Mouse (Mus musculus): ENCODE results near the gene Alkbh4.
A peak's percentile ranks its signal among the peaks of the same experiment; 100 is the strongest.

Alkbh4 gene

DNA sequence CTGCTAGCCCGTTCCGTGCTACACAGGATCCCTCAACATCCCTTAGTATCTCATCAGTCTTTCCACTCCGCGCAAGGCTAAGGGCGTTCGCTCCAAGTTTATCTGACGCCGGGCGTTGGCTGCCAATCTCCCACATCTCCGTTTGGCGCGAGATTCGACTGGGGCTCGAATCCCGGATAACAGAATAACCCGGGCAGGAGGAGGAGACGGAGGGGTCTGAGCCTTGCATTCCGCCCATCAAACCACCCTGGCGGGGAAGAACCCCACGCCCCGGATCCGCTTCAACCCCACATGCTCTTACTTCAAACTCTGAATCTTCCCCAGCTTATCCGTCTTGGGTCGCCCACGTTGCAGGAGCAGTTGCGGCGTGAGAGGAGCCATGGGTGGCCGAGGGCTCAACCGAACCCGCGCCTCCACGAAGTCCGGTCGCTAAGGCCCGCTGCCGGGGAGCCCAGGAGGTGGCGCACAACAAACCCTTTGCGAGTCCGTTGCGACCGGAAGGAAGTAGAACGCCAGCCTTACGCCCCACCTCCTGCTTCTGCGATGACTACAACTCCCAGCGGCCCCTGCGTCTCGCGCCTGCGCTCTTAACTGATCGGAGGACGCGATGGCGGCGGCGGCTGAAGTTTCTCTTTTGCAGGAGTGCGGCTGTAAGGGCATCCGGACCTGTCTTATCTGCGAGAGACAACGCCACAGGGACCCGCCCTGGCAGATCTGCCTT, at the start of gene Alkbh4, which contains the start of gene Lrwd1:
Gene Alkbh4 (plus strand): TSS at position 576 of the 721 bp plus-strand sequence.
Gene Lrwd1 (minus strand): TSS at position 504 of the 721 bp plus-strand sequence.
- peak; percentile 99 for DNase-seq (ENCODE audit: low read depth, low spot score)

DNA sequence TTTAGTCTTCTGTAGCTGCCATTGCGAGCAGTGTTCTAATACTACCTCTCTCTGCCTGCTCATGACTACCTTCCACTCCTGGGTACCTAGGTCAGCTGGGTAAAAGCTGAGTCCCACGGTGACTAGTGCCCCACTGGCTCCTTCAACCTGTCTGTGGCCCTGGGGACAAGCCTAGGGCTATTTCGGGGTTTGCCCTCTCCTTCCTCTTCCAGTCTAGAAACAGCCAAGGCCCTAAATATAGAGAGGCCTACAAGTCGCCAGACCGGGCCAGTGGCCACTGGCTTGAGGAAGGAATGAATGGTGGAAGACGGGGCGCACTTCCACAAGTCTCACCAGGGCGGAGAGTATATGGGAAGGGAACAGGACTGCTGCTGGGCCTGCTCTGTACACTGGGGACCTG, 49.7 kb upstream of the Alkbh4 start:
- DNase-seq (ENCODE audit: low read depth, low spot score), result no peak

DNA sequence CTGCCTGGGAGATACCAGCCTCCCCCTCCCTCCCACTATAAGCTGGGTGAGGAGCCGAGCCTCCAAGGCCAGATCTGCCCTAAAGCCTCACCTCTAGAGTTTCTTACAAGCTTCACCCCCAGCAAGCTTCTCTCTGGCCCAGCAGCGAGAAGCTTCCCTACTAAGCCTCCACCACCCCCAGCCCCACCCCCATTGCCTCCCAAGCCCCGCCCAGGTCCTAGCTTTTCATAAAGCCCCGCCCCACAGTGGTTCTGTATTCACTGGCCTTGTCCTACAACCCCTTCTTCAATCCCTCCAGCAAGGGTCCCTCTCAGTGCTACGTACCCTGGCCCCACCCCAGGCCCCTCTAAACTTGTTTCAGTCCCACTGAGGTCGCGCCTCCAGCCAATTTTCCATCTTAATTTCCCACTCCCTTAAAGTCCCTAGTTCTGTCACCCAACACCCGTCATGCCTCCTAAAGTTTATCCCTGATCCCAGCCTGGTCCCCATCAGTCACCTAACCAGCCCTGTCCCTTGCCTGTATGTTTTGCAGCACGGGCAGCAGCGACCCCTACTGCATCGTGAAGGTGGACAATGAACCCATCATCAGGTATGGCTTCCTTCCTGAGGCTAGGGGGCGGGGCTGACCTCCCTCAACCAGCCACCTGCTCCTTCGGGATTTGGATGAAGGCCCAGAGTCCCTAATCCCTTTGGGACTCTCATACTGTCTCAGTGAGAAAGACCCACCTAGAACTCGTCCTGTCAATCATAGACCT, 46.9 kb upstream of the Alkbh4 start:
- DNase-seq (ENCODE audit: low read depth, low spot score), result peak; percentile 58

DNA sequence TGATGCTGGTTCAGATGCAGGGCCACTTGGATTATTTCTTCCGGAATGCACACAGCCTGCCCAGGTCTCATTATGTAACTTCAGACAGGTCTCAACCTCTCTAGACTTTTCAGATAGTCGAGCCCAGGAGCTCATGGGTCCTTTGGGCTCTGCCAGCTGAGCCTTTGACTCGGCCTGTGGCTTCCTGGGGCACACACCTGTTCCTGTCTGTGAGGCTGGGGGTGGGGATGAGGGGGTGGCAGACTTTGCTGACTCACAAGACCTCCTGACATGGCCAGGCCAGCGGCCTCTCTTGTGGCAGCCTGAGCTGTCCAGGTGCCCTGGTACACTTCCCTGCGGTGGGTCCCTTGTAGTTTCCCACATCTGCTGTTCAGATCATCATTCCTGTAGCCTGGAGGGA, 44.0 kb upstream of the Alkbh4 start:
- no peak for DNase-seq (ENCODE audit: low read depth, low spot score)

DNA sequence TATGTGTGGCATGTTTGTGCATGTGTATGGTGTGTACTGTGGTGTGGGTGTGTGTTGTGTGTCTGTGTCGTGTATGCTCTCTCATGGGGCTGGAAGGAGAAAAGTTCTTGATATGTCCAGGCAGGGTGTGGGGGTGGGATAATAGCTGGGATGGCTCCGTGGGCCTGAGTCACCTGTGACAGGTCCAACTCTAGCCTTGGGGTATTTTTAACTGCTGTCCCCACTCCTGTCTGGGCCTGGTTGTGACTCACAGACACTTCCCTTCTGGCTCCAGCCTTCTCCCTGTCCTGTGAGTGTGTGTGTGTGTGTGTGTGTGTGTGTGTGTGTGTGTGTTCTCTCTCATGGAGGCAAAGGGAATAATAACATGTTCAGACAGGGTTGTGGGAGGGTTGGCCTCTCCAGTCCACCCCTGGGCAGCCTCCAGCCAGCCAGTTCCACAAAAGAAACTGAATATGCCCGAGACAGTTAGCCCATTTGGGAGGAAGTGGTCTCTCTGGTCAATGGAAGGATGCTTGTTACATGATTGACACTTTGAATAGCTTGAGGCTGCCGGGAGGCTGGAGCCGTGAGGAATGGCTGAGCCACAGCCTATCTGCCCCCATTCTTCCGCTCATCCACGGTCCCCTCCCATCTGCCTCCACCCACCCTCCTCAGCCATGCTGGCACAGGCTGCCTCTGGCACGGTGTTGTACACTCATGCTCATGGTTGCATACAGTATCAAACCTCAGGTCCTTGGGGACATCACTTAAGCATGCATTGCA, 41.5 kb upstream of the Alkbh4 start:
- DNase-seq (ENCODE audit: low read depth, low spot score), result no peak

DNA sequence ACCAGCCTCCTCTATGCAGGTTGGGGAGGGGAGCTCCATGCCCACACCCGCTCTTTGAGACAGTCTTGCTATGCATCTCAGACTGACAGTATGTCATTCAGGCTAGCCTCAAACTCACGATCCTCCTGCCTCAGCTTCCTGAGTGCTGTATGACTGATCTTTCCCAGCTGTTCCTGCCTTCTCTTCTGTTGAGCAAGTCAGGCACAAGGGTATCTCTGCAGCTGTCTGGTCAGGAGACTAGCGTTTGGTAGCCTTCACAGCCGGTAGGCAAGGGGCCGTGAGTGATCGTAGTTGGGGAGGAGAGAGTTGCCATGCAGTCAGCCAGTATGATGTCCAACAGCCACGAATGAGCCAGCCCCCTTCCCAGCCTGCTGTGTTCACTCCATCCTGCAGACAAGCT, 40.9 kb upstream of the Alkbh4 start:
- DNase-seq (ENCODE audit: low read depth, low spot score), result no peak

DNA sequence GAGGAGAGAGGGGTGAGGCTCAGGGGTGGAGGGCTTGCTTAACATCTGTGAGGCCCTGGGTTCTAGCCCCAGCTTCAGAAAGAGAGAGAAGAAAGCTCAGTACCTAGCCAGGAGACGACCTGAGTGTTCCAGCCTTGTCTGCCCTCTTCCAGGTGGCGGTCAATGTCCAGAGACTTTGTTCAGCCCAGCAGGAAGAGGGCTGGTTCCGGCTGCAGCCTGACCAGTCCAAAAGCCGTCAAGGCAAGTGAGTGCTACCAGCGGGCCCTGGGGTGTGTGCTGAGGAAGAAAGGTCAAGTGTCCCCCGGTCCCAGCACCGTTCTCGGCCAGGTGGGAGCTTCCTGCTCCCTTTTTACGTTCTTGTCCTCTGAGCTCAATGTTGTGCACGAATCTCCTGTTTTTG, 37.4 kb upstream of the Alkbh4 start:
- no peak for DNase-seq (ENCODE audit: low read depth, low spot score)

DNA sequence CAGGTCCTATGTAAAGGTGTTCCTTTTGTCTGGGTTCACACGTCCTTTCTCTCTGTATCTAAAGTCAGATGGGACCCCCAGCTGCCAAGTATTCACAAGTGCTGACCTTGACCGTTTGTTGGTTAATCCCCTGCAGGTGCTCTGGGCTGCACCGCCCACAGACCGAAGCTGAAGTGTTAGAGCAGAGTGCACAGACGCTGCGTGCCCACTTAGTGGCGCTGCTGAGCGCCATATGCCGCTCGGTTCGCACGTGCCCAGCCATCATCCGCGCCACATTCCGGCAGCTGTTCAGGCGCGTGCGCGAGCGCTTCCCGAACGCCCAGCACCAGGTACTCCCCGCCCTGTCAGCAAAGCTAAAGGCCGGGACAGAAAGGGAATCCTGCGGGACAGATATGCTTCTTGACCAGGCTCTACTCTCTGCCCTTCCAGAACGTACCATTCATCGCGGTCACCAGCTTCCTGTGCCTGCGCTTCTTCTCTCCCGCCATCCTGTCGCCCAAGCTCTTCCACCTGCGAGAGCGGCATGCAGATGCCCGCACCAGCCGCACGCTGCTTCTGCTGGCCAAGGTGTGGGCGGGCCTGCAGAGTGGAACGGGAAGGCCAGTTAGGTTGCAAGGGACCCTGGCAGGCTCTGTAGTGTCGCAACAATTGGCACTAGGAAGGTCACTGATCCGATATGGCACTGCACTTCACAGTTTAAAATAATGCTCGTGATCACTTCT, 33.7 kb upstream of the Alkbh4 start:
- DNase-seq (ENCODE audit: low read depth, low spot score), result peak; percentile 97

DNA sequence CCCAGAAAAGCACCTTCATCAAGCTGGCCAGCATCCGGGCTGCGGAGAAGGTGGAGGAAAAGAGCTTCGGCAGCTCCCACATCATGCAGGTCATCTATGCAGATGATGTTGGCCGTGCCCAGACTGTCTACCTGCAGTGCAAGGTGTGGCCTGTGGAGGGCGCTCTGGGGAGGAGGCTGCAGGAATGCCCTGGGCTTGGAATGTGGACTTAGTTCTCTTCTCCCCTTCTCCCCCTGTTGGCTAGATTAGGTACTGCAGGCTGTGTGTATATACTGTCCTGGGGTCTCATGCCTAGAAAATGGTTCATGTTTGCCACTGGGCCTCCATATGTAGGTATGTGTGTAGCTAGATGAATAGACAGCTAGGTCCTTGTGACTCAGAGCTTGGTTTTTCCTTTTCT, 31.4 kb upstream of the Alkbh4 start:
- DNase-seq (ENCODE audit: low read depth, low spot score), result peak; percentile 96

DNA sequence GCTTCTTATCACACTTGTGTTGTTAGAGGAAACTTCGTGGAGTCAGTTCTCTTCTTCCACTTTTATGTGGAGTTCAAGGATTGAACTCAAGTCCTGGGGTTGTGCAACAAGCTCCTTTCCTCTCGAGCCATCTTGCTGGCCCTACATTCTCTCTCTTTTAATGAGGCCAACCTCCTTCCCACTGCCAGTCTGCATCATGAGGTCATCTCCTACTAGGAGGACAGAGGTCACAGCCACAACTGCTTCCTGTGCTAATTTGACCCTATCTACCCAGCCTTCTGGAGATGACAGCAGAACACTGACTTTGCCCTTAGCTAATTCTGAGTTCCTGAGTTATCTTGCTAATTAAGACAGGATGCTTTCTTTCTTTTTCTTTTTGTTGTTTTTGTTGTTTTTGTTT, 27.5 kb upstream of the Alkbh4 start:
- DNase-seq (ENCODE audit: low read depth, low spot score), result no peak

DNA sequence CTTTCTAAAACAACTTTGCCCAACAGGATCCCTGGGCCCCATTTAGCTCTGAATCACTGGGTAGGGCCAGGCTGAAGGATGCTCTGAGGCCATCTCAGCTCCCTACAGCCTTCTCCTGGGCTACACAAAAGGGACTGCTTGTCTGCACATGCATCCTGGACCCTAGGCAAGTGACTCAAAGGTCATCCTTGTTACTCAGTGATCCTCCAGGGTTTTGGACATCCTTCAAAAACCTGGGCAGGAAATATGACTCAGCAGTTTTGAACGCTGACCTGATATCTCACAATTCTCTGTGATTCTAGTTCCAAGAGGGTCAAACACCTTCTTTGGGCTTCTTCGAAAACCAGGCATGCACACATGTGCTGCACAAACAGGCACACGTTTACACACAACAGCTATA, 26.9 kb upstream of the Alkbh4 start:
- DNase-seq (ENCODE audit: low read depth, low spot score), result no peak

DNA sequence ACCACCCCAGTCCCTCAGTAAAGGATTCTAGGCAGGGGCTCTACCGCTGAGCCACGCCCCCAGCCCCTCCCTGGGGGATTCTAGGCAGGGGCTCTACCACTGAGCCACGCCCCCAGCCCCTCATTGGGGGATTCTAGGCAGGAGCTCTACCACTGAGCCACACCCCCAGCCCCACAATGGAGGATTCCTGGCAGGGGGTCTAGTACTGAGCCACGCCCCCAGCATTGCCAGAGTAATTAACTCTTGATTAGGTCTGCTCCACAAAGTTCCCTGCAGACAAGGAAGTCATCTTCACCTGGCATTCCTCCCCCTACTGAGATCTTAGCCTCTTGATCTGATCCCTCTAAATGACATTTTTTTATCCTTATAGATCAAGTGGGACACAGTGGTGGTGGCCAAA, 22.4 kb upstream of the Alkbh4 start:
- peak; percentile 85 for DNase-seq (ENCODE audit: low read depth, low spot score)

DNA sequence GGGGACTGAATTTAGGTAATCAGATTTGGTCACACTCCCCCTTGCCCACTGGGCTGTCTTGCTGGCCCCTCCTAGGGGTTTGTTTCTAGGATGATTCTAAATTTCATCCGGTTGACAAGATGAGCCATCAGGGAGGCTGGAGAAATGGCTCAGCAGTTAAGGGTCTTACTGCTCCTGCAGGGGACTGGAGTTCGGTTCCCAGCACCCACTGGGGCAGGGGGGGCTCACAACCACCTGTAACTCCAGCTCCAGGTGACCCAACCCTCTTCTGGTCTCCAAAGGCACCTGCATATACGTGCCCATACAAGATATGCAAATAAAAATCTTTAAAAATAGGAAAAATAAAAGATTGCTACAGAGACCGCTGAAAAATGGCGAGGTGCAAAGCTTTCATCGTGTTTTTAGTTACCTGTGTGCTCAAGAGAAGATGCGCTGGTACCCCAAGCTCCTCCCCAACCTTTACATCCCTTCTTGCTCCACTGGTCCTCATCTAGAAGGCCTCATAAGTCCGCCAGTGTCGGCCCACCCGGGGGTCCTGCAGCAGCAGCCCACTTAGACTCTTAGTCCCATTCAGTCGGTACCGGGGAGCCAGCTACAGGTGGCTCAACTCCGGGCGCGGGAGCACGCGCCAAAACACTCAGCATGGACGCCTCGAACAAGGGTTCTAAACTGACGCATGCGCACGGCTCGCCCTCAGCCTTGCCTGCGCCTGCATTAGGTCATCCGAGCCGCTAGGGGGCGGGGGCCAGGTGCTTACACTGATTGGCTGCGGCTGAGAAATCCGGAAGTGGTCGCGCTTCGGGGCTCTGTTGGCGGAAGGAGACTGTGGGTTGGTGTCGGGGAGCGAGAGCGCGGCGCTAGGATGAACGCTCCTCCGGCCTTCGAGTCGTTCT, 19.8 kb upstream of the Alkbh4 start, which contains the start of gene Polr2j:
Gene Polr2j (plus strand): TSS at position 741 of the 893 bp plus-strand sequence.
- peak; percentile 99 for DNase-seq (ENCODE audit: low read depth, low spot score)

DNA sequence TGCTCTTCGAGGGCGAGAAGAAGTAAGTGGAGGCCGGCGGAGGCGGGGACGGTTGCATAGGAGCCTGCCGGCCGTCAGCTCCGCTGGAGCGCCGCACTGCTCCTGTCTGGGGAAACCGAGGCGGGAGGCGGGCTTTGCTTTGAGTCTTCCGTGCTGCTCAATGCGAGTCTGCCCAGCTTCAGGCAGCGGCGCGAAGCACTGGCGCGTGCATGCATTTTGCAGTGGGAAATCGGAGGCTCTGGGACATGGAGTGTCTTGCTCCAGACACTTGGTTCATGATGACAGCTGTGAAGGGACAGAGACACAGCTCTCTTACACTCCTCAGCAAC, 19.2 kb upstream of the Alkbh4 start:
- no peak for DNase-seq (ENCODE audit: low read depth, low spot score)

DNA sequence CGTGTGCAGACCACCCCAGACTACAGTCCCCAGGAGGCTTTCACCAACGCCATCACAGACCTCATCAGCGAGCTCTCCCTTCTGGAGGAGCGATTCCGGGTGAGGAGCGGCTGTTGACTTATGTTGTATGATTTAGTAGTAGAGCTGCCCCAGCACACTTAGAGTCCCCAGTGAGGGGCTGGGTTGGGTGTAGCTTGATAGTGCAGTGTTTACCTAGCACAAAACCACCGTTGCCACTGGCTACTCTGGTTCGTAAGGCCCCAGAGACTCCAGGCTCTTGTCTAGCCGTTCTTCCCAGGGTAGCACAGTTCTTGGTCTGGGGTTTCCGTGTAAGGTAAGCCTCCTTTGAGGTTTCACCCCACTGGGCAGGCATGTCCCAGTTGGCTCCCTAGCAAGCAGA, 13.8 kb upstream of the Alkbh4 start:
- no peak for DNase-seq (ENCODE audit: low read depth, low spot score)

DNA sequence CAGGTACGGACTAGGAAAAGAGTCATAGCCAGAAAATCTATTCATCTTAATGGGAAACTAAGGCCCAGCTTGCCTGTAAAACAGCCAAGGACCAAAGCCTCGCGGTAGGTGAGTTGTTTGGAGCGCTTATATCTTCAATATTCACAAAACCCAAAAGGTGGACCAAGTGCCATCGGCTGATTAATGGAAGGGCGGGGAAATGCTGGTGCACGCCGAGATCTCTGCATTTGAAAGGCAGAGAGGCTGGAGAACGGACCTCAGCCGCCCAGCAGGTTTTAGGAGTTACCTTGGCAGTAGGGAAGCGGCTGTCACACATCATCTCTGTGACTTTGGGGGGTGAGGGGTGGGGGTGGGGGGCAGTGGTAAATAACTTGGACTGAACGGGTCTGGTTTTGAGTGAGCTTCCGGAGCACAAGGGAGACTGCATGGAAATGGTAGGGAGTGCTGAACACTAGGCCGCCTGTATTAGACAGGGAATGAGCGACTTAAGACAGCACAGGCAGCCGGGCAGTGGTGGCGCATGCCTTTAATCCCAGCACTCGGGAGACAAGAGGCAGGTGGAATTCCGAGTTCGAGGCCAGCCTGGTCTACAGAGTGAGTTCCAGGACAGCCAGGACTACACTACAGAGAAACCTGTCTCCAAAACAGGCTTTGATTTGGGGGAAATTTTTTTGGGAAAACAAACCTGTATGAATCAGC, 495 bp downstream of the Alkbh4 start:
- DNase-seq (ENCODE audit: low read depth, low spot score), result peak; percentile 50

DNA sequence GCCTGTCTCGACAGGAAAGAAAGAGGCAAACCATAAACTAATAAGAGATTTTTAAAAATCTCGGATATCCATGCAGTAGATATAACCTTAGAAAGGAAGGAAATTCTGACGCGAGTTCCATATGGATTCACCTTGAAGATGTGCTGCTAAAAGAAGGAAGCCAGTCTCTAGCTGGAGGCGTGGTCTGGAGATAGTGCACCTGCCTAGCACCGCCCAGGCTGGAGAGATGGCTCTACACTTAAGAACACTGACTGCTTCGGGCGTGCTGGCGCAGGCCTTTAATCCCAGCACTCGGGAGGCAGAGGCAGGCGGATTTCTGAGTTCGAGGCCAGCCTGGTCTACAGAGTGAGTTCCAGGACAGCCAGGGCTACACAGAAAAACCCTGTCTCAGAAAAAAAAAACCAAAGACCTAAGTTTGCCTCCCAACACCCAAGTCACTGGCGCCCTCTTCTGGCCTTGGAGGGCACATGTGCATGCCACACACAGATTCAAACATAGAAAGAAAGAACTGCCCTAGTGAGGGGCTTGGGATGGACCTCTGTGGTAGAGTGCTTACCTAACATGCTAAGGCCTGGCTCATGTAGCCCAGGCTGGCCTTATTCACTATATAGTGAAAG, 1.8 kb downstream of the Alkbh4 start:
- DNase-seq (ENCODE audit: low read depth, low spot score), result peak; percentile 86

DNA sequence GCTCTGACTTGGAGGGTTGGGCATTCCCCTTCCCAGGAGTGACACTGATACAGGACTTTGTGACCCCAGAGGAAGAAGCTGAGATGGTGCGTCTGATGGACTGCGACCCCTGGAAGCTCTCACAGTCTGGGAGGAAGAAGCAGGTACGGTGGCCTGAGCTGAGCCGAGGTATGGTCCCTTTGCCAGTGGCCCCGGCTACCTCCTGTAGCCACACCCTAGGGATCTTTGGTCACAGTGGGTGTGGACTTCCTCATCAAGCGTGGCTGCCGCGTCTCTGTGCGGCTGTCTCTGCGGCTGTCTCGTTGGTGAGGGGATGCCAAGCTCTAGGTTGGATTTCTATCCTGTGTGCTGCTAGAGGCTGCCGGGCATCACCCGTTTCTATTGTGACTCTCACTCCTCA, 3.4 kb downstream of the Alkbh4 start:
- DNase-seq (ENCODE audit: low read depth, low spot score), result no peak

DNA sequence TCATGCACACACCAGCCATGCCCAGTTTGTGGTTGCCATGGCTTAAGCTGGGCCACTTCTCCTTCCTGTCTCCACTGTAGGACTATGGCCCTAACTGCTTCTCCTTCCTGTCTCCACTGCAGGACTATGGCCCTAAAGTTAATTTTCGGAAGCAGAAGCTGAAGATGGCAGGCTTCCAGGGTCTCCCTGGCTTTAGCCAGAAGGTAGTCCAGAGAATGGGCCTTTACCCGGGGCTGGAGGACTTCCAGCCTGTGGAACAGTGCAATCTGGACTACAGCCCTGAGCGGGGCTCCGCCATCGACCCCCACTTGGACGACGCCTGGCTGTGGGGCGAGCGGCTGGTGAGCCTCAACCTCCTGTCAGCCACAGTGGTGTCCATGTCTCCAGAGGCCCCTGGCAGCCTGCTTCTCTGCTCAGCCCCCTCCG, 4.1 kb downstream of the Alkbh4 start:
- DNase-seq (ENCODE audit: low read depth, low spot score), result no peak

DNA sequence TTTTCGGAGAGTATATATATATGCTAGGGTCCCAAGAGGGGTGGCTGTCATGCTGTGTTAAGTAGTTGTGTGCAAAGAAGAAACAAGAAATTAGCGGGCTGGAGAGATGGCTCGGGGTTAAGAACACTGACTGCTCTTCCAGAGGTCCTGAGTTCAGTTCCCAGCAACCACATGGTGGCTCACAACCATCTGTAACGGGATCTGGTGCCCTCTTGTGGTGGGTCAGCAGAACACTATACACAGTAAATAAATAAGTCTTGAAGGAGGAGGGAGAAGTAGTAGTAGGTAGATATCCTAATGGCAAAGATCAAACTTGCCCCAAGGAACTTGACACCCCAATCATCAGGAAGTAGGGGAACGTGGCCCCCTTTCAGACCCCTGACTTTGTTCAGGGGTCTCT, 6.8 kb downstream of the Alkbh4 start:
- peak; percentile 58 for DNase-seq (ENCODE audit: low read depth, low spot score)
